Mouse (Mus musculus) hindbrain, embryonic 12.5 days (tissue): Measurements from ENCODE around the gene Gata3. TPM values are rescaled to one million over a fixed set of nuclear protein-coding genes. Genes with fewer than 3 reads are reported as not detected.

ENCODE experiments used
- ATAC-seq: fragments of 200-750 bp; cut with Nextera tagmentation; 2 replicates; pipeline ENCODE4 v1.8.0; 2017; ENCODE audit warnings: moderate TSS enrichment; ENCODE audit not compliant: low FRiP score
- H3K27ac ChIP-seq: fragments of 300-500 bp; sonication (generic); 2 replicates; pipeline ENCODE4 v1.5.1; 2016; ENCODE audit warnings: mild to moderate bottlenecking
- H3K27me3 ChIP-seq: fragments of 300-500 bp; sonication (generic); 2 replicates; pipeline ENCODE4 v1.6.1; 2016; ENCODE audit warnings: mild to moderate bottlenecking
- H3K36me3 ChIP-seq: fragments of 300-500 bp; sonication (generic); 2 replicates; pipeline ENCODE4 v1.6.1; 2016; ENCODE audit warnings: mild to moderate bottlenecking
- H3K4me1 ChIP-seq: fragments of 300-500 bp; sonication (generic); 2 replicates; pipeline ENCODE4 v1.6.1; 2016
- H3K4me2 ChIP-seq: fragments of 300-500 bp; sonication (generic); replicated peaks from 2 replicates; pipeline ENCODE4 v1.6.1; 2016; ENCODE audit warnings: mild to moderate bottlenecking
- H3K4me3 ChIP-seq: fragments of 300-500 bp; sonication (generic); 2 replicates; pipeline ENCODE4 v1.5.1; 2016; ENCODE audit warnings: mild to moderate bottlenecking
- H3K9ac ChIP-seq: fragments of 300-500 bp; sonication (generic); 2 replicates; pipeline ENCODE4 v1.6.1; 2016; ENCODE audit warnings: mild to moderate bottlenecking, moderate library complexity
- H3K9me3 ChIP-seq: fragments of 300-500 bp; sonication (generic); replicated peaks from 2 replicates; pipeline ENCODE4 v1.6.1; 2016; ENCODE audit warnings: mild to moderate bottlenecking
- WGBS: fragments of 180-500 bp; shearing (Covaris S2); methylation state at CpG from one replicate; pipeline ENCODE4 v1.1.7; 2016; 5-methylcytosine and 5-hydroxymethylcytosine counted together
- polyA plus RNA-seq: library from polyadenylated mRNA; unstranded; fragments of >200 nt; fragmentation: Nextera tagmentation; extraction: Ambion mirVana; gene quantifications from 2 replicates; pipeline ENCODE4 v1.2.1, GENCODE M21; 2016

Gene Gata3
- polyA plus RNA-seq, 1 experiment from 2014 or later: 63.4 TPM

DNA sequence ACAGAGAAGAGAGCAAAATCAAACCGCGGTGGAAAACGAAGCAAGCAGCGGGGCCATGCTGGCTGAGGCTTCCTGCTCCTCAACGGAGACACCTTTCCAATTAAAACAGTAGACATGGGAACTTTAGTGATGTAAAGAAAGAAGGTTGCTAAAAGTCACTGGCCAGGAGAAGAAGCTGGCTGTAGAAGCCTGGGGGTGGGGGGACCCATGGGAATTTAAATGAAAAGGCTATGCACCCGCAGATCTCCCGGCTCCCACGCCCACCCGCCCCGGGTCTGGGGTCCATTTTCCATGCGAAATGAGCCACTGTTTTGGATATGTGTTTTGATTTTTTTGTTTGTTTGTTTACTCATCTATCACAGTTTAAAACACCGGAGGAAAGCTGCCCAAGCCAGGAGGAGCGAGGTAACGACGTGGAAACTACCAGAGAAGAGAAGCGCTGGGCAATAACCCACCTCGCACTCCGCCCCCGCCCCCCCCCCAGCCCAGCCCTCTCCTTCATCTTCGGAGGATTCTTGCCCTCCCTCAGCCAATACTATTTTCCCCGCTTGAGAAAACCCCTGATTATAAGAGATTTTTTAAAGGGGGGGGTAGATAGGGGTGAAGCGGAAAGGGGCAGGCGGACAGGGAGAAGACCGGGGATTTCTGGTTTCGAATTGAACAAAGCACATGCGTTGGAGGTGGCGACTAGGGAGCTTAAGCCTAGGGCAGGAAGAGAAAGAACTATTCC is 5.9 kb downstream of the Gata3 start:
- Histone ChIP-seq H3K9me3 (no peaks in the 10 kb centered on the region), H3K4me3 (peak overlapping the region; percentile 28), H3K27ac (peak overlapping the region; percentile 66), H3K4me1 (peaks cover 31% of the 10 kb centered on the region), H3K27me3 (peaks cover 92% of the 10 kb centered on the region), H3K9ac (peak overlapping the region; percentile 39; the same call in 1 of the 2 replicates), H3K36me3 (no peaks in the 10 kb centered on the region), H3K4me2 (peak overlapping the region; percentile 77)
- no peak for ATAC-seq
- WGBS: under 1% methylated on average over 27 of the region's 27 CpGs

GRCm38 (mm10) chr2:9882926-9883802 is 6.7 kb downstream of the Gata3 start:
- Histone ChIP-seq H3K9me3 (no peaks in the 10 kb centered on the region), H3K27me3 (peaks cover 89% of the 10 kb centered on the region), H3K27ac (peak overlapping the region; percentile 66), H3K4me1 (peaks cover 34% of the 10 kb centered on the region), H3K9ac (peak overlapping the region; percentile 27), H3K4me2 (peak overlapping the region; percentile 77), H3K36me3 (no peaks in the 10 kb centered on the region), H3K4me3 (peak overlapping the region; percentile 28)
- ATAC-seq: no peak
- 1% methylated on average over 43 of the region's 43 CpGs for WGBS

GRCm38 (mm10) chr2:9882371-9882925 is 7.4 kb downstream of the Gata3 start:
- Histone ChIP-seq H3K4me3 (peak overlapping the region; percentile 28), H3K9me3 (no peaks in the 10 kb centered on the region), H3K4me2 (peak overlapping the region; percentile 77), H3K27me3 (peaks cover 86% of the 10 kb centered on the region), H3K4me1 (peaks cover 34% of the 10 kb centered on the region), H3K36me3 (no peaks in the 10 kb centered on the region), H3K27ac (peak overlapping the region; percentile 66), H3K9ac (peak overlapping the region; percentile 27)
- 1% methylated on average over 39 of the region's 39 CpGs for WGBS
- ATAC-seq: no peak

DNA sequence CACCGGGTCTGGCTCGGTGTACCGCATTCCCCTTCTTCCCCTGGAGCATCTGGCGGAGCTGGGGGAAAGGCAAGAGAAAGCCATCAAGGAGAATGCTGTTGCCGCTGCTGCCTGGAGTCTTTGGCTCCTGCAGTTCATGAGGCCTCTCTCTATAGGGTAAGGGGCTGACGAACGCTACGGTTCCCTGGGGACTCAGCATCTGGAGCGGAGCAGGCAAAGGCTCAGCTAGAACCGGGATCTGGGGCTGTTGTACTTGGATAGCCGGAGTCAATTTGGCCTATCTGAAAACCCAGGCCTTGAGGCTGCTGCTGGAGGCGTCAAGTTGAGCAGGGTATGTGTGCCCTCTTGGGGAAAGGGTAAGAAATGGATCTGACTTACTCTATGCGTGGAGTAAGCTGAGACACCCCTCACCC is 8.2 kb downstream of the Gata3 start:
- H3K4me1 ChIP-seq: peaks cover 36% of the 10 kb centered on the region
- peak overlapping the region; percentile 77 for H3K4me2 ChIP-seq
- H3K27ac ChIP-seq: peak overlapping the region; percentile 66
- H3K9me3 ChIP-seq: no peaks in the 10 kb centered on the region
- under 1% methylated on average over 13 of the region's 13 CpGs for WGBS
- peak overlapping the region; percentile 28 for H3K4me3 ChIP-seq
- H3K27me3 ChIP-seq: peaks cover 83% of the 10 kb centered on the region
- no peaks in the 10 kb centered on the region for H3K36me3 ChIP-seq
- ATAC-seq: no peak
- peak overlapping the region; percentile 27 for H3K9ac ChIP-seq

- WGBS: under 1% methylated on average over 35 of the region's 35 CpGs
- H3K4me1 ChIP-seq: peaks cover 36% of the 10 kb centered on the region
These were observed 8.7 kb downstream of the Gata3 start, which contains the start of gene 4930412O13Rik for GRCm38 (mm10) chr2:9881051-9881591. Gene 4930412O13Rik (plus strand): TSS chr2:9881252.

DNA sequence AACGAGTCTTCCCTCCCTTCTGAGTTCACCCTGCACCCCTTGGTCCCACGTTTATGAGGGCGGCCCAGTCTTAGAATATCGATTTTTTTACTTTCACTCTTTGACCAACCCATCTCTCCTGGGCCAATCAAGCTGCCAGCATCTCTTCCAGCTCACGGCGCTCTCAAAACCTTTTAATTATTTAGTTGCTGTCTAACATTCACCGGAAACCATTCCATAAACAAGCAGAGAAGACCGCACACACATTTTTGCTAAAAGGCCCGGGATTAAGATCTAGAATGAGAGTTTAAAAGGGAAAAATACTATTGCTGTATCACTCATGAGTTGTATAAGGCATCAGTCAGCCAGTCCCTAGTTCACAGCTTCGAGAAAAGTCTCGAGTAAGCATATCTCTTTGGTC is 9.6 kb downstream of the Gata3 start:
- H3K9me3 ChIP-seq: no peaks in the 10 kb centered on the region
- H3K27ac ChIP-seq: no peak overlapping the region
- H3K4me2 ChIP-seq: peak overlapping the region; percentile 77
- peaks cover 36% of the 10 kb centered on the region for H3K4me1 ChIP-seq
- peaks cover 81% of the 10 kb centered on the region for H3K27me3 ChIP-seq
- no peak for ATAC-seq
- no peak overlapping the region for H3K9ac ChIP-seq
- H3K36me3 ChIP-seq: no peaks in the 10 kb centered on the region
- WGBS: 3% methylated on average over 11 of the region's 11 CpGs
- no peak overlapping the region for H3K4me3 ChIP-seq

More at GRCm38 (mm10) chr2:9881051-9881591, 8.7 kb downstream of the Gata3 start, which contains the start of gene 4930412O13Rik:
- peak within 1 kb of the TSS; percentile 27 for H3K9ac ChIP-seq
- peak within 1 kb of the TSS; percentile 77 for H3K4me2 ChIP-seq
- H3K9me3 ChIP-seq: no peaks in the 10 kb centered on the region
- H3K27ac ChIP-seq: peak within 1 kb of the TSS; percentile 66
- no peak for ATAC-seq
- peak within 1 kb of the TSS; percentile 28 for H3K4me3 ChIP-seq
- H3K27me3 ChIP-seq: peaks cover 81% of the 10 kb centered on the region
- H3K36me3 ChIP-seq: no peaks in the 10 kb centered on the region

DNA sequence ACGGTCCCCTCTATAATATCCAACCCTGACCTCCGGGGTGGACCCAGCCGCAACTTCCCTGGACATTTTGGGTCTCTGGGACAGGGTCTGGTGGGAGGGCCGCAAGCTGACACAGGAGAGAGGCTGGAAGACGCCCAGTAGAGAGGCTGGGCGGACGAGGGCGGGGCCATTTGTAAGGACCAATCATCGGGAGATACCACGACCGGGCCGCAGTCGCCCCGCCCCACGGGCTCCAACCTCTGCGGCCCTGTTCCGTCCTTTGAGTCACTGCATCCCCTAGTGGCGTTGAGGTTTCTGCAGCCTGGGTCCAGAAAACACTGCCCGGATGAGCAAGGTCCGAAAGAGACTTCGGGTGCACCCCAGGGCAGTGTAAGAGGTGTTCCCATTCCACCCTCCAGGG is 10.3 kb downstream of the Gata3 start:
- H3K9ac ChIP-seq: no peak overlapping the region
- H3K4me3 ChIP-seq: peak overlapping the region; percentile 42
- peaks cover 81% of the 10 kb centered on the region for H3K27me3 ChIP-seq
- H3K9me3 ChIP-seq: no peaks in the 10 kb centered on the region
- WGBS: under 1% methylated on average over 21 of the region's 21 CpGs
- ATAC-seq: peak; percentile 94
- peaks cover 36% of the 10 kb centered on the region for H3K4me1 ChIP-seq
- no peaks in the 10 kb centered on the region for H3K36me3 ChIP-seq
- H3K27ac ChIP-seq: no peak overlapping the region
- H3K4me2 ChIP-seq: peak overlapping the region; percentile 77

- Histone ChIP-seq H3K9ac (no peak overlapping the region), H3K27me3 (peaks cover 81% of the 10 kb centered on the region), H3K4me1 (peaks cover 36% of the 10 kb centered on the region), H3K9me3 (no peaks in the 10 kb centered on the region), H3K36me3 (no peaks in the 10 kb centered on the region), H3K27ac (no peak overlapping the region; the same call in 1 of the 2 replicates), H3K4me3 (peak overlapping the region; percentile 42), H3K4me2 (peak overlapping the region; percentile 77)
- under 1% methylated on average over 22 of the region's 22 CpGs for WGBS
- ATAC-seq: peak; percentile 3; the same call in 1 of the 2 replicates
These were observed 10.7 kb downstream of the Gata3 start for GRCm38 (mm10) chr2:9879092-9879491.

DNA sequence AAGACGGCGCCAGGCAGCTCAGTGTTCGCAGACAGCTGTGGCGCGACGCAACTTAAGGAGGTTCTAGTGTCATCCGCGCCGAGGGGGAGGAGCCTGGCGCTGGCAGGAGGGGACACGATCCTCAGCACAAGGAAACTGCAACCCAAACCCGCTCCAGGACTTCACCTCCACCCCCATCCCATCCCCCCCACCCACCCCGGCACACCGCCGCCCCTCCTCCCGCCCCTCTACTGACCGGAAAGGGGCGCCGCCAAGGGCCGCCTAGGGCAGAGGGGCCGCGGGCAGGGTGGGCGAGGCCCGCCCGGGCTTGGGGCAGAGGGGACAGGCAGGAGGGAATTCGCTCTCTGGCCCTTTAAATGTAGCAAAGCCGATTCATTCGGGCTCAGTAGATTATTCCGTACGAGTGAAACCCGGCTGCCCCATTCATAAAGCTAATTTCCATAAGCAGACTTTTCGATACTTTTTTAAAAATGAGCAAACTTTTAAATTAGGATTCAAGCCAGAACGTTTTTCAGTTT is 11.2 kb downstream of the Gata3 start:
- Histone ChIP-seq H3K4me2 (peak overlapping the region; percentile 77), H3K9ac (no peak overlapping the region), H3K4me1 (peaks cover 35% of the 10 kb centered on the region), H3K36me3 (no peaks in the 10 kb centered on the region), H3K27ac (peak overlapping the region; percentile 67; the same call in 1 of the 2 replicates), H3K4me3 (peak overlapping the region; percentile 42), H3K9me3 (no peaks in the 10 kb centered on the region), H3K27me3 (peaks cover 81% of the 10 kb centered on the region)
- peak; percentile 27; the same call in 1 of the 2 replicates for ATAC-seq
- under 1% methylated on average over 33 of the region's 33 CpGs for WGBS

GRCm38 (mm10) chr2:9877966-9878563 is 11.8 kb downstream of the Gata3 start:
- Histone ChIP-seq H3K4me3 (peak overlapping the region; percentile 42), H3K9me3 (no peaks in the 10 kb centered on the region), H3K36me3 (no peaks in the 10 kb centered on the region), H3K27me3 (peaks cover 82% of the 10 kb centered on the region), H3K27ac (peak overlapping the region; percentile 67), H3K9ac (no peak overlapping the region; the same call in none of the 2 replicates), H3K4me2 (peak overlapping the region; percentile 77), H3K4me1 (peaks cover 29% of the 10 kb centered on the region)
- no peak for ATAC-seq
- 1% methylated on average over 19 of the region's 19 CpGs for WGBS

- no peaks in the 10 kb centered on the region for H3K36me3 ChIP-seq
- peaks cover 26% of the 10 kb centered on the region for H3K4me1 ChIP-seq
- H3K9me3 ChIP-seq: no peaks in the 10 kb centered on the region
- H3K27ac ChIP-seq: peak overlapping the region; percentile 69
- H3K27me3 ChIP-seq: peaks cover 82% of the 10 kb centered on the region
- peak overlapping the region; percentile 77 for H3K4me2 ChIP-seq
- under 1% methylated on average over 35 of the region's 35 CpGs for WGBS
- peak overlapping the region; percentile 42 for H3K4me3 ChIP-seq
- no peak for ATAC-seq
- H3K9ac ChIP-seq: peak overlapping the region; percentile 46
These were observed 12.5 kb downstream of the Gata3 start for GRCm38 (mm10) chr2:9877326-9877690.
